Mouse (Mus musculus) kidney, adult 11 months (tissue): Measurements from ENCODE around the gene Nin.

Experiments used
- DNase-seq: peaks from one replicate; pipeline ENCODE4 v3.0.0; 2022

Nin gene

GRCm38 (mm10) chr12:70005103-70005502 is 108.4 kb downstream of the Nin start:
- no peak for DNase-seq

- DNase-seq, result no peak
These were observed 115.1 kb downstream of the Nin start for GRCm38 (mm10) chr12:69998186-69998983.

- no peak for DNase-seq
These were observed 118.1 kb downstream of the Nin start for GRCm38 (mm10) chr12:69995382-69995781.

GRCm38 (mm10) chr12:69986786-69987497 is 126.6 kb downstream of the Nin start, which contains the start of gene Sav1:
Sav1 (minus strand) TSS chr12:69987002.
- peak; percentile 86 for DNase-seq

- DNase-seq, result peak; percentile 9
These were observed 127.2 kb downstream of the Nin start for GRCm38 (mm10) chr12:69986241-69986762.

- no peak for DNase-seq
These were observed 128.0 kb downstream of the Nin start for GRCm38 (mm10) chr12:69985546-69985945.

- DNase-seq, result no peak
These were observed 130.6 kb downstream of the Nin start for GRCm38 (mm10) chr12:69982874-69983273.

GRCm38 (mm10) chr12:69977376-69977998 is 136.0 kb downstream of the Nin start:
- DNase-seq, result peak; percentile 17

- DNase-seq, result no peak
These were observed 136.8 kb downstream of the Nin start for GRCm38 (mm10) chr12:69976688-69977087.

GRCm38 (mm10) chr12:69973666-69974065 is 139.9 kb downstream of the Nin start:
- no peak for DNase-seq

- DNase-seq, result no peak
These were observed 145.4 kb downstream of the Nin start for GRCm38 (mm10) chr12:69968154-69968553.

GRCm38 (mm10) chr12:69967112-69967511 is 146.4 kb downstream of the Nin start:
- DNase-seq, result no peak

- peak; percentile 9 for DNase-seq
These were observed 147.4 kb downstream of the Nin start for GRCm38 (mm10) chr12:69966071-69966470.

GRCm38 (mm10) chr12:69965644-69966043 is 147.9 kb downstream of the Nin start:
- no peak for DNase-seq

- no peak for DNase-seq
These were observed 150.4 kb downstream of the Nin start for GRCm38 (mm10) chr12:69963141-69963540.

GRCm38 (mm10) chr12:69962468-69962867 is 151.0 kb downstream of the Nin start:
- DNase-seq, result peak; percentile 61
